Mouse (Mus musculus): ENCODE data around the gene Frat1. TPM values are rescaled to one million over a fixed set of nuclear protein-coding genes. Genes with fewer than 3 reads are reported as not detected.

The Frat1 gene
- polyA plus RNA-seq (2015; fragmentation: Nextera tagmentation; extraction: Ambion mirVana): 22.0 and 24.8 TPM in 2 replicates

DNA sequence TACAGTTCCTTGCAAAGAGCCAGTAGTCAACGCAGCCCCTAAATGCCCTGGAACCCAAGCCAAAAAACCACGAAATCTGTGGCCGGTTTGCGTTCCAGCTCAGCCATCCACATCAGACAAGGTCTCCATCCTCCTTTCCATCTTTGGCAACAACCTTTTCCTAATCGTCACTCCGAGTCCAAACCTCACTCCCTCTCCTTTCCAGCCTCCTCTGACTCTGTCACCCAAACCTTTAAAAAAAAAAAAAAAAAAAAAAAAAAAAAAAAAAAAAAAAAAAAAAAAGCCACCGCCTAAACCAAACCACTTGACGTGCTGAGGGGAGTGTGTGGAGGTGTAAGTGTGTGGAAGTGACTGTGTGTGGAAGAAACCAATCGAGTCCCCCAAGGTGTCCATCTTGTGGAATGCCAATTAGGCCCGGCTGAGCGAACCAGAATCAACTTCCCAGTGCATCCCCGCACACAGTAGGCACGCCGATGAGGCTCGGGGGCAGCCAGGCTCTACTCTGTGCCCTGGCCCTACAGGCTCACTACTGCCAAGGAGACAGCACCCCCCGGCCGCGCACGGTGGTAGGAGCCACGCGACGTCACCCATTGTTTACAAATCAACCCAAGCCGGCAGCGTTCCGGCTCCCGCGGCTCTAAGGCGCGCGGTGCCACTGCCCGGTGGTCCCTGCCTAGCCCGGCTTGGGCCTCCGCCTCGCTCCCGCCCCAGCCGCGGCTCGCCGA is at the start of gene Frat1:
Gene Frat1 (plus strand): TSS at position 590 of the 725 bp plus-strand sequence.
- 0% methylated on average over 39 of the region's 39 CpGs for WGBS
- Histone ChIP-seq H3K9me3 (no peaks in the 10 kb centered on the region), H3K4me2 (peak within 1 kb of the TSS; percentile 94), H3K4me3 (peak within 1 kb of the TSS; percentile 82), H3K36me3 (no peaks in the 10 kb centered on the region), H3K27ac (replicated peaks) (peak within 1 kb of the TSS; percentile 94), H3K9ac (peak within 1 kb of the TSS; percentile 92), H3K27me3 (peaks cover 11% of the 10 kb centered on the region; the same call in 1 of the 2 replicates), H3K4me1 (replicated peaks) (peaks cover 38% of the 10 kb centered on the region)
- ATAC-seq (ENCODE audit: low read depth): peak; percentile 98

DNA sequence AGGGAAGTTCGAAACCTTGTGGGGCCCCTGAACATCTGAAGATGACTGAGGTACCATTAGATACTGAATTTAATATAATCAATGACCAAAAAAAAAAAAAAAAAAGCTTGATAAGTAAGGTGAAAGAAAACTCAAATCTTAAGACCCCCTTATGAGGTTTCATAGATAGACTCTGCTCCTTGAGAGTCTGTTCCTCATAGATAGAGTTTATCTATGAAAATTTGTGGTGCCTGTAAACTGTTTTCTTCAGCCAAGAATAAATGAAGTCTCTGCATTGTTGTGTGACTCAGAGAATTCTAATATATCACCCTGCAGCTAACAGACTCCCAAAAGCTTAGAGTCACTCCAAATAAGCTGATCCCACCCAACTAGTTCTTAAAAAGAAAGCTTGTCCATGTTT is 42.9 kb upstream of the Frat1 start:
- H3K4me3 ChIP-seq: no peak overlapping the region
- no peak for ATAC-seq (ENCODE audit: low read depth)
- H3K4me1 ChIP-seq (replicated peaks): no peaks in the 10 kb centered on the region
- no peak overlapping the region for H3K9ac ChIP-seq
- no peak overlapping the region for H3K4me2 ChIP-seq
- H3K36me3 ChIP-seq: peaks cover 23% of the 10 kb centered on the region
- no peaks in the 10 kb centered on the region for H3K9me3 ChIP-seq
- no peaks in the 10 kb centered on the region for H3K27me3 ChIP-seq
- no peak overlapping the region for H3K27ac ChIP-seq (replicated peaks)
- WGBS: 92% methylated on average over 1 of the region's 1 CpGs

DNA sequence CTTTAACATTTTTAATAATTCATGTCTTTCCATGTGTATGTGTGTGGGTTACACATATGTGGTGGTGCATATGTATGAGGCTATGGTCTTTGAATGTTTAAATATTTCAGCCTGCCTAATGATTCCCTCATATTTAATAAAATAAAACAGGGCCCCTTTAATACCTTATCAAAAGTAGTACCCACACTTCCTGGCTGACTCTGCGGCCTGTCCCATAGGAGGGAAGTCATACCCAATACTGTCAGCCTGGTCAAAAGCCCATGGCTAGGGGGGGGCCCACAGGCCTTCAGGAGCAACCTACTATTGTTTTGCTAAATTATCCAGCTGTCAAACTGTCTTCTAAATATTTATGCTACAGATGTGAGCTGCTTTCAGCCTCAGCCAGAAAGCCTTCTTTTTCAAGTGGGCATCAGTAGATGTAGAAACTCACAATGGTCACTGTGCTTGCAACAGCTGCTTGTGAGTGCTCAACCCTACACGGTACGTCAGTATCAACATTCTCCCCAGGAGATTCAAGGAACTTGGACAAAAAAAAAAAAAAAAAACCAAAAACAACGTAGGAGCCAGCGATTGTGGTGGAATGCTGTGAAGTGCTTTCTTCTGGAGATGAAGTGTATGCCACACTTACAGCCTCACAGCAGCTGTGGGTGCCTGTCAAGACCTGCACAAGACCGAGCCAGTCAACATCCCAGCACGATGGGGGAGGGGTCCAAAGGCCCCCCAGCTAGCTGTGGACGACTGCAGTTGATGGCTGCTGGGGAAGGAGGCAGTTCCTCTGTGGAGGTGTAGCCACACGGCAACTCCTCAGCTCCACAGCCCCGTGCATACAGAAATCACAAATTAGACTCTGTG is 40.4 kb upstream of the Frat1 start:
- Histone ChIP-seq H3K4me3 (no peak overlapping the region), H3K36me3 (peaks cover 14% of the 10 kb centered on the region), H3K27ac (replicated peaks) (no peak overlapping the region), H3K9me3 (no peaks in the 10 kb centered on the region), H3K27me3 (no peaks in the 10 kb centered on the region), H3K4me1 (replicated peaks) (no peaks in the 10 kb centered on the region), H3K4me2 (no peak overlapping the region), H3K9ac (no peak overlapping the region)
- ATAC-seq (ENCODE audit: low read depth): no peak
- WGBS: 70% methylated on average over 10 of the region's 10 CpGs

DNA sequence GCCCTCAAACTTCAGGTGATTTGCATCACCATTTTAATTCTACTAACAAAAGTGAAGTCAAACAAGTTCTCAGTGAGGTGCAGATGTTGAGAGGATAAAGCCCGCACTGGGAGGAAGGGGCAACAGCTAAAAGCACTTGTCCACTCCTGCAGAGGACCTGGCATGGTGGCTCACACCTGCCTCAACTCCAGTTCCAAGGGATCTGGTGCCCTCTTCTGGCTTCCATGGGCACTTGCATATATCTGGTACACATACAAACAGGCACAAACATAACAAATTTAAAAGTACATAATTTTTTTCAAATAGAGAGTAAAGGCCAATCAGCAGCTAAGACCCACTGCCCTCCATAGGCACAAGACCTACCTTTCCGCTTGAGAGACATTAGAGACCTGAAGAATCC is 38.4 kb upstream of the Frat1 start:
- WGBS: 88% methylated on average over 2 of the region's 2 CpGs
- ATAC-seq (ENCODE audit: low read depth): no peak
- H3K36me3 ChIP-seq: peaks cover 2% of the 10 kb centered on the region

DNA sequence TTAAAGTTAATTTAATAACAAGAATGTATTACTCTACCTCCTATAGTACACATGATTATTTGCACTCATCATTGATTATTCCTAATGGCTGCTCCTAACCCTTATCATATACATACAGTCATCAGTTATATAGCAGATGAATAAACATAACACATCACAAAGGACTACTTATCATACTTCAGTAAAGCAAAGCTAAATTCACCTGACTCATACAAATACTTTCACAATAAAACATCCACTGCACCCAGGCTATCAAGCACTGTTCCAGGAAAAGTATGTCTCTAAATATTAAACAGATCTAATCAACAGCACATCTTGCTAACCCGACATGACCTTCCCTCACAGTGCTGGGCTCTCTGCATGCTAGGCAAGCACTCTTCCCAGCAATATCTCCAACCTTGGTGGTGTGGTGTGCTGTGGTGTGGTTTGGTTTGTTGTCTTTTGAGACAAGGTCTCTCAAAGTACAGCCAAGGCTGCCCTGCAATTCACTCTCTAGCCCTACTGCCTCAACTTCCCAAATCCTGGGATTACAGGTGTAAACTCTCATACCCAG is 36.8 kb upstream of the Frat1 start:
- WGBS: 82% methylated on average over 1 of the region's 1 CpGs
- Histone ChIP-seq H3K9ac (no peak overlapping the region), H3K27me3 (no peaks in the 10 kb centered on the region), H3K9me3 (no peaks in the 10 kb centered on the region), H3K27ac (replicated peaks) (no peak overlapping the region), H3K4me1 (replicated peaks) (no peaks in the 10 kb centered on the region), H3K4me3 (no peak overlapping the region), H3K4me2 (no peak overlapping the region), H3K36me3 (no peaks in the 10 kb centered on the region)
- no peak for ATAC-seq (ENCODE audit: low read depth)

More for the DNA sequence above, 38.4 kb upstream of the Frat1 start:
- Histone ChIP-seq H3K27me3 (no peaks in the 10 kb centered on the region), H3K4me1 (replicated peaks) (no peaks in the 10 kb centered on the region), H3K9ac (no peak overlapping the region), H3K27ac (replicated peaks) (no peak overlapping the region), H3K9me3 (no peaks in the 10 kb centered on the region), H3K4me2 (no peak overlapping the region), H3K4me3 (no peak overlapping the region)

DNA sequence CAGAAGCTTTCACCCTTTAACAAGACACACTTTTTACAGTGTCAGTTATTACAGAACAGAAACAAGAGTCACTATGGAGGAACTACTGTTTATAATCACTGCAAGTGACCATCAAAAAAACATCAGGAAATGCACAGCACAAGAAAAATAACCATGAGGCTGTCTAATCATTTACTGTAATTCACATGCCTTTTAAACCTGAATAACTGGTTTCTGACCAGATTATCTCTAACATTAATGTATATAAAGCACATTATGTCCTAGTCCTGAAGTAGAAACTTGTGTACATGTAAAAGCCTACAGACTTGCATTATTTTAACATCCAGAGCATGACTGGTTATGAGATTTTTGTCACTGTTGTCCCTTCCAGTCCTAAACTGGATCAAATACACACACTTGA is 35.8 kb upstream of the Frat1 start:
- Histone ChIP-seq H3K4me2 (no peak overlapping the region), H3K27me3 (no peaks in the 10 kb centered on the region), H3K9ac (no peak overlapping the region), H3K4me3 (no peak overlapping the region), H3K36me3 (no peaks in the 10 kb centered on the region), H3K27ac (replicated peaks) (no peak overlapping the region), H3K9me3 (no peaks in the 10 kb centered on the region), H3K4me1 (replicated peaks) (no peaks in the 10 kb centered on the region)
- ATAC-seq (ENCODE audit: low read depth): no peak

DNA sequence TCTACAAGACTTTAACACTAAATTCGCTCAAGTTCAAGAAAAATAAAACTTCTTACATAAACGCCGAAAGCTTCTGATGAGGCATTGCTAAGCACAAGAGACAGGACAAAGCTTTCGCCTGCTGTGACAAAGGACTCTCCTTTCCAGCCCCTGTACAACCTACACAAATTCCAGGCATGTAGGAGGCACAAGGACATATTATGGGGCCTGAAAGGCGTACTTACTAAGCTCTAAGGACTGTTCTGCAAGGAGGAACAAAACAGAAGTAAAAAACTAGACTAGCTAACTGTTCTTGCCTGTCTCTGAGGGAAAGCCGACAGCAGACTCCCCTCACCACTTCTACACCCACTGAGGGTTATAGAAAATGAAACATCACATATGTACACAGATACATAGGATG is 34.9 kb upstream of the Frat1 start:
- WGBS: 81% methylated on average over 6 of the region's 6 CpGs
- H3K27me3 ChIP-seq: no peaks in the 10 kb centered on the region
- H3K9me3 ChIP-seq: no peaks in the 10 kb centered on the region
- H3K4me2 ChIP-seq: no peak overlapping the region
- H3K9ac ChIP-seq: no peak overlapping the region
- H3K4me3 ChIP-seq: no peak overlapping the region
- H3K27ac ChIP-seq (replicated peaks): no peak overlapping the region
- H3K4me1 ChIP-seq (replicated peaks): peaks cover 2% of the 10 kb centered on the region
- no peaks in the 10 kb centered on the region for H3K36me3 ChIP-seq
- ATAC-seq (ENCODE audit: low read depth): no peak

DNA sequence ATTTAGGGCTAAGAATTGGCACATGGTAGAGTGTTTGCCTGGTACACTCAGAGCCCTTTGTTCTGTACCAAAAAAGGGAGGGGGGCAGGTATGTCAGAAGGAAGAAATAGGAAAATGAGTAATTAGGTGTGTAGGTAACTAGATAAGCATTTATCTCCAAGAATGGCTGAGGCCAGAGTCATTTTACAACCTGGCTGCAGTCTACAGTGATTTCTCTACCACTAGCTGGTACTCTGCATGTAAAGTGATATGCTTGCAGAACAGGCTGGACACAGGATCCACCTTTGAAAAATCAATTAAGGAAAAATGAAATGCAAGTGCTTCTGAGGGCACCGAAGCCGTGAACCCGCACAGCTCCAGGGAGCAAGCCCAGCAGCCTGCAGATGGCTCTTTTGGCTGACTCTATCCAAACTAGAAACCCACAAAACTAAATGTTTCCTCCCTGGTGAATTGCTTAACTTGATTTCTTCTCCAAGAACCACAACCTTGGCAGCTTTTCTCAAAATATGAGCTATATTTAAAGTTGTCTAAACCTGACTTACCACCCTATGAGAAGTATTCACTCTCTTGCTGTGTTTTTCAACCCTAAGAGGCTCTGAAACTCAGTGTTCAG is 33.5 kb upstream of the Frat1 start:
- no peak overlapping the region for H3K4me2 ChIP-seq
- H3K36me3 ChIP-seq: no peaks in the 10 kb centered on the region
- H3K9ac ChIP-seq: no peak overlapping the region
- WGBS: 82% methylated on average over 3 of the region's 3 CpGs
- H3K4me1 ChIP-seq (replicated peaks): peaks cover 15% of the 10 kb centered on the region
- no peak overlapping the region for H3K4me3 ChIP-seq
- ATAC-seq (ENCODE audit: low read depth): no peak
- no peak overlapping the region for H3K27ac ChIP-seq (replicated peaks)
- no peaks in the 10 kb centered on the region for H3K27me3 ChIP-seq
- H3K9me3 ChIP-seq: no peaks in the 10 kb centered on the region

DNA sequence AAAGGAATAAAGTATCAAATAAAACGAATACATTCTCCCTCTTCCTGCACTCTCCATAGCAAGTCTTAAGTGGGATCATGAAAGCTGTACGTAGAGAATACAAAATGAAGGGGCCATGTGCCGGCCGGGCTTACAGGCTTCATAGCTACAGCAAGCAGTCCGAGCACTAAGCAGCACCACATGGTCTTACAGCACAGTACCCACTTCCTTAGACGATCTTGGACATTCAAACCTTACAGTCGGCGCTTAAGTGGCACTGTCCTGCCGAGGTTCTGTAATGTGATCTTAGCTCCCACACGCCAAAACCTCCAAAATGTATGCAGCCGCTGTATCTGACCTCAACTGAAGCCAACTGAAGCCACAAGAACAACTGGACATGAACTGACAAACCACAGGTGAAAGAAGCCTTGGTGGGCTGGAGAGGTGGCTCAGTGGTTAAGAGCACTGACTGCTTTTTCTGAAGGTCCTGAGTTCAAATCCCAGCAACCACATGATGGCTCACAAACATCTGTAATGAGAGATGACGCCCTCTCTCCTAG is 32.9 kb upstream of the Frat1 start:
- Histone ChIP-seq H3K27ac (replicated peaks) (no peak overlapping the region), H3K9me3 (no peaks in the 10 kb centered on the region), H3K4me2 (no peak overlapping the region), H3K36me3 (no peaks in the 10 kb centered on the region), H3K27me3 (no peaks in the 10 kb centered on the region), H3K9ac (no peak overlapping the region), H3K4me1 (replicated peaks) (peaks cover 17% of the 10 kb centered on the region), H3K4me3 (no peak overlapping the region)
- no peak for ATAC-seq (ENCODE audit: low read depth)
- WGBS: 88% methylated on average over 12 of the region's 12 CpGs

DNA sequence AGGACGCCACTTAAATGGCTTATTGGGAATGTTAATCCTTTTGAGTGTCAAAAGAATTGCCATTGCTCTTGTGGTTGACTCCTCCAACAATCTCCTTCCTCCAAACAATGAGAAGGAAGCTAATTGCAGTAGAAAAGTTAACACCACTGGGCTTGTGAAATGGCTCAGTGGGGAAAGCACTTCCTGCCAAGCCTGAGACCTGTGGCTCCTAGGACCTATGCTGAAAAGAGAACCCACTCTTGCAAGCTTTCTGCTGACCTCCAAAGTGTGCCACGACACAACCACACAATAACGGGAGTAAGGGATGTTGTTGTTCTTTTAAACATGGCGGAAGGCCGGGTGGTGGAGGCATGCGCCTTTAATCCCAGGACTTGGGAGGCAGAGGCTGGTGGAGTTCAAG is 32.2 kb upstream of the Frat1 start:
- no peaks in the 10 kb centered on the region for H3K36me3 ChIP-seq
- 89% methylated on average over 6 of the region's 6 CpGs for WGBS
- H3K4me1 ChIP-seq (replicated peaks): peaks cover 21% of the 10 kb centered on the region
- no peak overlapping the region for H3K4me2 ChIP-seq
- no peaks in the 10 kb centered on the region for H3K9me3 ChIP-seq
- H3K4me3 ChIP-seq: no peak overlapping the region
- no peaks in the 10 kb centered on the region for H3K27me3 ChIP-seq
- H3K27ac ChIP-seq (replicated peaks): no peak overlapping the region
- ATAC-seq (ENCODE audit: low read depth): no peak
- no peak overlapping the region for H3K9ac ChIP-seq

DNA sequence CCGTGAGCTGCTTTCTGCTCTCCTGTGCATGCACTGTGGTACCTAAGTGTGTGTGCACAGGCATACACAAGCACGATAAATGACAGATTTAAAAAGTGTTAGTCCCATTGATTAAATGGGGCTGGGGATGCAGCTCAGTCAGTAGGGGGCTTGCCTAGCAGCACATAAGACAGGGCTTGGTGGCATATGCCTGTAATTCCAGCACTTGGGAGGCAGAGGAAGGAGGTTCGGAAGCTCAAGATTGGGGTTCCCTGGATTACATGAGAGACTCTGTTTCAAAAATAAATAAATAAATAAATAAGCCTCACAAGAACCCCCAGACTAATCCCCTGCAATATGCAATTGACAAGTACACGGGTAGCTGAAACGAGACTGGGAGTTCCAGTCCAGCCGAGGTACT is 29.3 kb upstream of the Frat1 start:
- Histone ChIP-seq H3K4me1 (replicated peaks) (peaks cover 21% of the 10 kb centered on the region), H3K27ac (replicated peaks) (no peak overlapping the region), H3K9me3 (no peaks in the 10 kb centered on the region), H3K4me3 (peak overlapping the region; percentile 82), H3K9ac (0 out of 2 replicates have a peak overlapping the region, but pooled peaks have one; percentile 2), H3K27me3 (no peaks in the 10 kb centered on the region), H3K36me3 (no peaks in the 10 kb centered on the region), H3K4me2 (peak overlapping the region; percentile 82)
- no peak for ATAC-seq (ENCODE audit: low read depth)
- 51% methylated on average over 6 of the region's 6 CpGs for WGBS

Measured in neural tube, embryonic 13.5 days (tissue).